Mouse (Mus musculus) olfactory bulb, adult 2 months (tissue): ENCODE results near the gene Kif28.

ENCODE experiments used
- CTCF ChIP-seq: fragments of 200-500 bp; IDR thresholded peaks from 2 replicates; pipeline ENCODE4 v1.5.1; 2012; ENCODE audit warnings: low read depth, mild to moderate bottlenecking, low read length, moderate library complexity; ENCODE audit not compliant: insufficient read depth
- POLR2A ChIP-seq: fragments of 200-500 bp; IDR thresholded peaks from 2 replicates; pipeline ENCODE4 v1.6.1; 2012; ENCODE audit warnings: mild to moderate bottlenecking, low read depth, low read length, moderate library complexity; ENCODE audit not compliant: insufficient read depth

DNA sequence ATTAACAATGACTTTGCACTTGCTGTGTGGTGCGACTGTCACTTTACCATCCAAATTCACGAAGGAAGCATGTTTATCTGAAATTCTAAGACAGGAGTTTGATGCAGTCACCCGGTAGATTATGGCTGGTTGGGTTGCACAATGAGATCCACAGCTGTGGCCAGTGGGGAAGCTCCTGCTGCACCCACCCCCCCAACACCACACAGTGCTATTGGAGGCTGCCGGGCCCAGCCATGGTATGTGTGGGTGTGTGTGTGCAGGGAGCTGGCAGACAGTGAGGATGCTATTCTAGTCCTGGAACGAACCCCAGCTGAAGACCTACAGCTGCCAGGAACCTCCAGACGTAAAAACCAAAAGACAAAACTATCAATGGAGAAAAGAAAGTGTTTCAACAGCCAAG, 35.7 kb downstream of the Kif28 start:
- TF ChIP-seq POLR2A (no peak), CTCF (no peak)
